Mouse (Mus musculus): ENCODE measurements around the gene Bend7.

The Bend7 gene

GRCm38 (mm10) chr2:4820230-4820629, 102.6 kb downstream of the Bend7 start:
- TF ChIP-seq GATA4 (IDR thresholded peaks at IDR 0.05; ENCODE audit: insufficient replicate concordance, low read length), result no peak

- TF ChIP-seq GATA4 (IDR thresholded peaks at IDR 0.05; ENCODE audit: insufficient replicate concordance, low read length), result no peak
These were observed 106.4 kb downstream of the Bend7 start for GRCm38 (mm10) chr2:4824067-4824466.

GRCm38 (mm10) chr2:4828032-4828431, 110.4 kb downstream of the Bend7 start:
- TF ChIP-seq GATA4 (IDR thresholded peaks at IDR 0.05; ENCODE audit: insufficient replicate concordance, low read length), result no peak

GRCm38 (mm10) chr2:4828446-4828997, 110.9 kb downstream of the Bend7 start:
- TF ChIP-seq GATA4 (IDR thresholded peaks at IDR 0.05; ENCODE audit: insufficient replicate concordance, low read length), result no peak

GRCm38 (mm10) chr2:4829007-4829406, 111.4 kb downstream of the Bend7 start:
- no peak for TF ChIP-seq GATA4 (IDR thresholded peaks at IDR 0.05; ENCODE audit: insufficient replicate concordance, low read length)

GRCm38 (mm10) chr2:4829489-4830065, 111.9 kb downstream of the Bend7 start:
- no peak for TF ChIP-seq GATA4 (IDR thresholded peaks at IDR 0.05; ENCODE audit: insufficient replicate concordance, low read length)

- no peak for TF ChIP-seq GATA4 (IDR thresholded peaks at IDR 0.05; ENCODE audit: insufficient replicate concordance, low read length)
These were observed 113.9 kb downstream of the Bend7 start for GRCm38 (mm10) chr2:4831493-4831892.

- TF ChIP-seq GATA4 (IDR thresholded peaks at IDR 0.05; ENCODE audit: insufficient replicate concordance, low read length), result no peak
These were observed 114.5 kb downstream of the Bend7 start for GRCm38 (mm10) chr2:4832166-4832565.

- no peak for TF ChIP-seq GATA4 (IDR thresholded peaks at IDR 0.05; ENCODE audit: insufficient replicate concordance, low read length)
These were observed 131.8 kb downstream of the Bend7 start for GRCm38 (mm10) chr2:4849449-4849848.

Measured in liver, adult (tissue).